Mouse (Mus musculus) liver, adult 2 months (tissue): ENCODE results near the gene Rrp36. TPM values are rescaled to one million over a fixed set of nuclear protein-coding genes. Genes with fewer than 3 reads are reported as not detected.

Experiments
- DNase-seq: peaks from one replicate; pipeline ENCODE4 v3.0.0-alpha.2; 2011; ENCODE audit warnings: low read depth, low spot score; ENCODE audit errors: extremely low read depth
- H3K27ac ChIP-seq: fragments of 200-500 bp; replicated peaks from 2 replicates; pipeline ENCODE4 v1.5.1; 2012; ENCODE audit warnings: low read depth, mild to moderate bottlenecking, control low read depth, inconsistent platforms, low read length; ENCODE audit not compliant: insufficient read depth
- H3K27me3 ChIP-seq: fragments of 200-500 bp; 2 replicates; pipeline ENCODE4 v1.6.1; 2012; ENCODE audit warnings: mild to moderate bottlenecking, moderate library complexity, low read length, inconsistent platforms; ENCODE audit not compliant: control insufficient read depth, insufficient read depth
- H3K36me3 ChIP-seq: fragments of 200-500 bp; 2 replicates; pipeline ENCODE4 v1.6.1; 2012; ENCODE audit warnings: low read length, inconsistent platforms; ENCODE audit not compliant: control insufficient read depth, insufficient read depth
- H3K4me1 ChIP-seq: fragments of 200-500 bp; 2 replicates; pipeline ENCODE4 v1.6.1; 2011; ENCODE audit warnings: low read length; ENCODE audit not compliant: control insufficient read depth, insufficient read depth
- H3K4me3 ChIP-seq: fragments of 200-500 bp; 2 replicates; pipeline ENCODE4 v1.5.1; 2011; ENCODE audit warnings: low read depth, mild to moderate bottlenecking, control low read depth, low read length, moderate library complexity; ENCODE audit not compliant: insufficient read depth
- H3K79me2 ChIP-seq: fragments of 200-500 bp; 2 replicates; pipeline ENCODE4 v1.6.1; 2012; ENCODE audit warnings: inconsistent platforms, mild to moderate bottlenecking, low read length, moderate library complexity; ENCODE audit not compliant: control insufficient read depth, insufficient read depth
- H3K9ac ChIP-seq: fragments of 200-500 bp; 2 replicates; pipeline ENCODE4 v1.6.1; 2012; ENCODE audit warnings: low read depth, mild to moderate bottlenecking, control low read depth, inconsistent platforms, low read length
- CTCF ChIP-seq: fragments of 200-500 bp; IDR thresholded peaks from 2 replicates; pipeline ENCODE4 v1.5.1; 2011; ENCODE audit warnings: low read depth, low read length, control low read depth
- POLR2A ChIP-seq: fragments of 200-500 bp; IDR thresholded peaks from 2 replicates; pipeline ENCODE4 v1.6.1; 2011; ENCODE audit warnings: low read length, control low read depth; ENCODE audit not compliant: insufficient read depth; ENCODE audit errors: extremely low read depth
- WGBS: fragments of 180-500 bp; shearing (Covaris S2); methylation state at CpG from one replicate; pipeline ENCODE4 v1.1.7; 2018; 5-methylcytosine and 5-hydroxymethylcytosine counted together
- polyA plus RNA-seq: library from polyadenylated mRNA; depleted of rRNA; stranded (reverse); fragments of >200 nt; gene quantifications from 2 replicates; pipeline ENCODE4 v1.2.3, GENCODE M21; 2012
- total RNA-seq: library from RNA; depleted of rRNA; stranded (reverse); fragments of >200 nt; gene quantifications from 2 replicates; pipeline ENCODE4 v1.2.3, GENCODE M21; 2014

Rrp36 gene
- total and polyA plus RNA-seq, 2 experiments, result 20.3 to 31.6 TPM

DNA sequence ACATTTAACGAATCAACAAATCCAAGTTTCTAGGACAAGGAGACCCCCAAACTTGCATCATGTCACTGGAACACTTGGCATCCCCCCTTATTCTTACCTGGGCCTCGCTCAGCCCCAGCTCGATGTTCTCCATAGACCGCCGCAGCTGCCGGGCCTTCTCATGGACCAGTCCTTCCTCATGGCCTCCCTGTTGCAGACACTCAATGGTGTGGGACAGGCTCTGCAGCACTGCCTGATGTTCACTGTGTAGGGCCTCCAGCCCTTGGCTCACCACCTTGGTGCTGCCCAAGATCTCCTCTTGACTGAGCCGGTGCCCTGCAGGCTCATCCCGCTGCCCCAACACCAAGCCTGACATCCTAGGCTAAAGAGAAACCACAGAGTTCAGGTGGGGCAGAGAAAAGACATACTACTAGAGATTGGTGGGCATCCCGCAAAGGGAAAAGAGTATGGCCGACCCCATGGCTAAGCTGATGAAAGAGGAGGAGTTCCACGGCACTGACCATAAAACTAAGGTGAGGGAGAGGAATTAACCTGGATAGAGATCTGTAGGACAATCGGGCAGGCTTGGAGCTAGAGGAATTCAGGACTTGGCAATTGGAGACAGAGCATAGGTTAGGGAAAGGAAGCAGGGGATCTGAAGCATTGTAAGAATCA, 29.9 kb downstream of the Rrp36 start:
- 81% methylated on average over 12 of the region's 12 CpGs for WGBS
- Histone ChIP-seq H3K79me2 (peaks cover 5% of the 10 kb centered on the region; the same call in 1 of the 2 replicates), H3K36me3 (peaks cover 25% of the 10 kb centered on the region; the same call in 1 of the 2 replicates), H3K4me3 (peak overlapping the region; percentile 95), H3K27ac (peak overlapping the region; percentile 99), H3K4me1 (peaks cover 8% of the 10 kb centered on the region), H3K27me3 (no peaks in the 10 kb centered on the region), H3K9ac (peak overlapping the region; percentile 46)
- no peak for DNase-seq
- TF ChIP-seq CTCF (no peak), POLR2A (no peak)

DNA sequence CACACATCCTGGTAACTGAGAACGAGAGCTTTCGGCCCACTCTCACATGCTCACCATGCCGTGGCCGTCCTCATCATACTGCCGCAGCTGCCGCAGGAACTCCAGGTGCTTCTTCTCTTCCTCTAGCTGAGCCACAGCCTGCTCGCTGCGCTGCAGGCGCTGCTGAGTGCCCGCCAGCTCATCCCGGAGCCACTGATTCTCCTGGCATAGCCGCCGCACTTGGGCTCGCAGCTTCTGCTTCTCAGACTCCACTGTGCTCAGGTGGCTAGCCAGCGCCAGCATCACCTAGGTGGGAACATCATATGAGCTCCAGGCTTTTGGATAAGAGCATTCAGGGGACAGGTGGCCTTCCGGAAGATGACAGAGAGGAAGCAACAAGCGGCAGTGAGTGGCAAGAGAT, 32.1 kb downstream of the Rrp36 start:
- Histone ChIP-seq H3K27ac (no peak overlapping the region), H3K4me3 (no peak overlapping the region), H3K36me3 (peaks cover 25% of the 10 kb centered on the region; the same call in 1 of the 2 replicates), H3K79me2 (peaks cover 5% of the 10 kb centered on the region; the same call in 1 of the 2 replicates), H3K4me1 (peaks cover 8% of the 10 kb centered on the region), H3K27me3 (no peaks in the 10 kb centered on the region), H3K9ac (no peak overlapping the region)
- TF ChIP-seq CTCF (no peak), POLR2A (no peak)
- 96% methylated on average over 17 of the region's 17 CpGs for WGBS
- DNase-seq, result no peak

DNA sequence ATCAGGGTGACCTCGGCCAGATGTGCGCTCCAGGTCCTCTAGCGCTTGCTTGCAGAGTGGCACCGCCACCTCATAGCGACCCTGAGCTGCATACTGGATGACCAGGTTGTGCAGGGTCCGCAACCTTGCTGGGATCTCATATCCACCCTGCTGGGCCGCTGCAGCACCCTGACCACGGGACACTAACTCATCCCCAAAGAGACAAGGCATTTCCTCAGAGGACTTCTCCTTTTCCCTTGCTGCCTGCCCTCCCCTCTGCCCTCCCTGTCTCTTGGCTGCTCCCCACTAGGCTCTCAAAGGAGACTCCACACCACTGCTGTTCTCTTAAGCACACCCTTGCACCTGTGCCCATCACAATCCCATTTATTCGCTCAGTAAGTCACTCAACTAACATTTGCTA, 34.2 kb downstream of the Rrp36 start:
- no peaks in the 10 kb centered on the region for H3K27me3 ChIP-seq
- H3K36me3 ChIP-seq, result peaks cover 35% of the 10 kb centered on the region; the same call in 1 of the 2 replicates
- no peak overlapping the region; the same call in 1 of the 2 replicates for H3K4me3 ChIP-seq
- peaks cover 6% of the 10 kb centered on the region for H3K4me1 ChIP-seq
- DNase-seq, result no peak
- TF ChIP-seq CTCF (no peak), POLR2A (no peak)
- H3K79me2 ChIP-seq, result peaks cover 5% of the 10 kb centered on the region; the same call in 1 of the 2 replicates
- no peak overlapping the region for H3K9ac ChIP-seq
- 88% methylated on average over 9 of the region's 9 CpGs for WGBS
- H3K27ac ChIP-seq, result no peak overlapping the region

DNA sequence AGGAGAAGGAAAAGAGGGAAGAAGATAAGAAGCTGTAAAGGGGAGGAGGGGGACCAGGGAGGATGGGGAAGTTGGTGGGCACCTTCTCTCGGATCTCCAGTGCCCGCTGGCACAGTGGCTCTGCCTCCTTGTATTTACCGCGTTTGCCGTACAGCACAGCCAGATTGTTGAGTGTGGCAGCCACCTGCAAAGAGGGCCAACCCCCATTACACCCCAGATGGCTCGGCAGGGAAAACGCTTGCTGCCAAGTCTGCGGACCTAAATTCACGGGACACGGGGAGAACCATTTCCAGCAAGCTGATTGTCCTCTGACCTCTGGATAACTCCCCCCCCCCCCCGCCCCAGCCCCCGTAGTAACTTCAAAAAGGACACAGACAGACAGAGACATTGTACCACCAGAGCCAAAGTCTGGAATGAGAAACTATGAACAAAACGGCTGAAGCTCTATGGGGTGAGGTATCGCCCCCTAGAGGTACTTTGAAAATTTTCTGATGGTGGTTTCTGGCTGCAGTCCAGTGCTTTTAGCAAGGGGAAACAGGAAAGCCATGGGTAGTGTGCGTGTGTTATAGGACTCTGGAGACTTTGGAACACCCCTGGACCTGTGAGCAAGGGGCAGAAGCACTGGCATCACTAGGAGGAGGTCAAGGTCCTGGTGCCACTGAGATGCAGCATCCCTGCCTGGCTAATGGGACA, 37.2 kb downstream of the Rrp36 start:
- Histone ChIP-seq H3K4me1 (no peaks in the 10 kb centered on the region), H3K36me3 (peaks cover 33% of the 10 kb centered on the region; the same call in 1 of the 2 replicates), H3K27me3 (no peaks in the 10 kb centered on the region), H3K79me2 (no peaks in the 10 kb centered on the region), H3K4me3 (no peak overlapping the region), H3K27ac (no peak overlapping the region), H3K9ac (no peak overlapping the region)
- DNase-seq, result peak; percentile 24
- TF ChIP-seq POLR2A (no peak), CTCF (peak; percentile 38; the same call in 1 of the 2 replicates)
- WGBS, result 53% methylated on average over 15 of the region's 15 CpGs

DNA sequence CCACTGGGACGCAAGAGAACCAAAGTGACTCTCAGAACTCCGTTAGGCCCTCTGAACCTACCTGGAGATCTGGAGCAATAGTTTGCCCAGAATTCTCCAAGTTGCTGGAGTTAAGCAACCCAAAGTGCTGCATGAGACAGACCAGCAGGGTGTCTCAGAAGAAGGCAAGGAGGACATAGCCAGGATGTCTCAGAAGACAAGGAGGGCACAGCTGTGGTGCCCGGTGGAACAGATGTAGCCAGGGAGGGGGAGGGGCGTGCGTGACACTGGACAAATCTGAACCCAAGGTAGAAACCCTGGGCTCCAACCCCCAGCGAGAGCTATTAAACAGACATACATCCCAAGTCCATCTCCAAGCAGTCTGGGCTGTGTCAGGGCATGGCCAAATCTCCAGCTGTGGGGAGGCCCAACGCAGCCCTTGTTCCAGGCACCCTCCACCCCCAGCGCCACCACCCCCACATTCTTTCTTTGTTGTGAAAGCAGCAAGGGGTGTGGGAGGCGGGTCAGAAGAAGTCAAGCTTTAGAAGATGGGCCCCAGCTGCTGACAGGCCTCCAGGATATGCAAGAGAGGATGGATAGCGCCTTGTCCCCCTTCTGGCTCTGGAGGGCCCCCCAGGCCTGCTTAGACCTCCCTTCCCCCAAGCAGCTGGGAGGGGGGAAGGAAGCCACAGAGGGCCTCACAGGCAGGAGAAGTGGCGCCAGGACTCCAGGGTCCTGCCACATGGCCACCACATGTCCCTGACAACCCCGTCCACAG, 44.3 kb downstream of the Rrp36 start:
- H3K27me3 ChIP-seq, result no peaks in the 10 kb centered on the region
- TF ChIP-seq CTCF (no peak), POLR2A (no peak)
- no peak for DNase-seq
- peaks cover 7% of the 10 kb centered on the region; the same call in 1 of the 2 replicates for H3K36me3 ChIP-seq
- no peak overlapping the region for H3K27ac ChIP-seq
- no peaks in the 10 kb centered on the region for H3K4me1 ChIP-seq
- 61% methylated on average over 12 of the region's 12 CpGs for WGBS
- no peak overlapping the region for H3K4me3 ChIP-seq
- H3K9ac ChIP-seq, result no peak overlapping the region
- no peaks in the 10 kb centered on the region for H3K79me2 ChIP-seq
